Mouse (Mus musculus): ENCODE measurements around the gene Rbpj.

The Rbpj gene

DNA sequence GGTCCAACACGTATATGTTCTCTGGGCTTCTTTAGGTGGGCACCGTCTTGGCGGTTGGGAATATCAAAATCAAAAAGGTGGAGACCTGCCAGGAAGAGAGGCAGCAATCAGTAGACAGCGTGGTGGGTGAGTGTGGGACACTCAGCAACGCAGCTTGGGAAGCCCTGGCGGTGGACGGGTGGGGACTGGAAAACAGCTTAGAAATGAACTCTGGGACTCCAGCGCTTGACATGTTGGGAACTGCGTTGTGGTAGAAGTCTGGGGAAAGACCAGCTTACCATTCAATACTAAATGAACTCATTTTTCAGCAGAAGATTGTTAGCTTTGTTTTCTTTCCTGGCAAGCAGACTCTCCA is 3.8 kb downstream of the Rbpj start:
- no peak for DNase-seq

DNA sequence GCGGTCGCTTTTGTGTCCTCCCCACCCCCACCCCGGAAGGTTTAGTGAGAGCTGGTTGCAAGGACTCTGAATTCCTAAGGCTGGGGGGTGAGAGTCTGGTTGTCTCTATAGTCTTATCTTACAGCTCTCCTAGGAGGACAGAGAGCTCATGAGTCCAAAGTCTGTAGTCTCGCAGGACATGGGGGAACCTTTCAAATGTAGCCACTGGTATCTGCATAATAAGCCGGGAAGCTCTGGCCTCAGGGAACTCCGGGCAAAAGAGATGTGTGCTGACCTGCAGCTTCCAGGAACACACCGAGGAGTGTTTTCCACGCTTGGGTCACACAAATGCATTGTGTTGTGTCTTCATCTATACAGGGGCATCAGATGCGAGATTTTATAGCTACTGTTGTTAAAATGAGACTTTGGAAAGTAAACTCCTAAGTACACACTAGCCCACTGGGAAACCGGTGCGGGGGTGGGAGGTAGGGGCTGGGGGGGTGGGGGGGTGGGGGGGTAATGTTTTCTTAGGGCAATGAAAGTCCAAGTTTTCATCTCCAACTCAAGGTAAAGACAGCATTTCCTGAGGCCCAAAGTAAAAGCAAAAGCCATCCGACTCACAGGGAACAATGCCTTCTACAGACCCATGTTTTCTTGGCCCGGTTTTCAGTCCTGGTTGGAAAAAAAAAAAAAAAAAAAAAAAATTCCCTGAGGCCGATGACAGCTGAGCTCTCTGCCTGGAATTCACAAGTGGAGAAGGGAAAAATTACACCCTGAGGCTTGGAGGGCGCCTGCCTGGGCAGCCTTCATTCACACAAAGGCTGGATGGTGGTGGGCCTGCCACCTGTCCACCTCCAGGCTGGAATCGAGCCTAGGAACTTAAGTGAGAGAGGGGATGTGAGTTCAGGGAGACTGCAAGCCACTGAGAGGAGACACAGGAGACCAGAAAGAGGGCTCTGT is 4.5 kb downstream of the Rbpj start:
- no peak for DNase-seq

DNA sequence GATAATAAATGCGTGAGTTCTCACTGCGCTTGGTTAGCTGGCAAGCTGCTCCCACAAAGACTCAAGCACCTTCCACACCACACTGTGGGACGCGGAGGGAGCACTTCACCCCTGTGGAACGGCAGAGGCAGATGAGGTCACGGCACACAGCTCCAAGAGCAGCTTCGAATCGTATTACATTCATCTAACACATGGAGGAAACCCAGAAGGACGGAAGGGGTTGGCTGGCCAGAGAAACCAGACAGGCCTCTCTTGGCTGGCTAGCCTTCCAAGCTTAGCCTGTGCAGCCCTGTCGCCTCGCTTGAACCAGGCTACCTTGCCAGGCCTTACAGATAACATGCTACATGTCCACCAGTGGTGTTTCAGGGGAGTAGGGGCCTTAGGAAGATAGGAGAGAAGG is 6.5 kb downstream of the Rbpj start:
- DNase-seq: no peak

DNA sequence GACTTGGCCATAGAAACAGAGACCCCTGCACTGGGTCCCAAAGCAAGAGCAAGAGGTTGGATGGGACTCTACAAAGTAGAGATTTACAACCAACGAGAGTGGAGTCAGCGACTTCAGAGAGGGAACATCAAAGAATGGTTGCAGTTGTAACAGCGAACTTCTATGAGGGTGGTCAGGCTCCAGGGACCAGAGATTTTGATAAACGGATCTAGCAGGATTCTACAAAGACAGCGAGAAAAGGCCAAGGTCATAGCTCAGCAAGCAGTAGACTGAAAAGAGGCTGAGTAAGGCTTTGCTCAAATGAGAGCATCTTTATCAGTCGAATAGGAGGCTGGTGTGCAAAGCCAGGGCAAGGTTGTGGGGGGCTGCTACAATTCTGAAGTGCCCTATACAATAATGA is 13.2 kb downstream of the Rbpj start:
- no peak for DNase-seq

DNA sequence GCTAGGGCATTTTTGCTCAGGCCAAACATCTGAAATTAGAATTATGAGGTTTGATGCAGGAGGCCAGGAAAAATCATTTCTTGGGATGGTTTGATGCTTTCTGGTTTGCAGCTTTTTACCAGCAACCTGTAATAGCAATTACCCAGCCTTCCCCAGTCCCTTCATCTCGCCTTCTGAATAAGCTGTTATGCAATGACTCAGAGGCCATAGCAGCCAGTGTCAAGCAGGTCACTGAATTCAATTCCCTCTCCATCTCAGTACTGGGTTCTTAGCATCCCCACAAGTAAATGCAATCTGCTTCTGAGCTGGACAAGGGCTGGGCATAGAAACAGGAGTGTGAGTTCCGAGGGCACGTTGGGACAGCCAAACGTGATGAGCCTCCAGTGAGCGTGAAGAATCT is 13.9 kb downstream of the Rbpj start:
- no peak for DNase-seq

DNA sequence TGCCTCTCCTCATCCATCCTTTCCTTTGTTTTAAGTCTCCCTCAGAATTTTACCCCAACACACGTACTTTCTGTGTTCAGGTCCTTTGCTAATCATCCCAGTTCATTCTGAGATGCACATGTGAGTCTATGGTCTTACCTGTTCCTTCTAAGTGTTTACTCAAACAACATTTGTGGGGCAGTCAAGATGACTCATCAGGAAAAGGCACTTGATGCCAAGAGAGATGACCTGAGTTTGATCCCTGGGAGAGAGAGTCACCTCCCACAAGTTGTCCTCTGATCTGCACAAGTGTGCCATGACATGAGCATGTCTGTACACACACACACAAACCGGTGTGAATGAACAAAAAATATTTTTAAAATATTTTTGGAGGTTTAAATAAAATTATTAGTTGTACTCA is 15.1 kb downstream of the Rbpj start:
- DNase-seq: no peak

DNA sequence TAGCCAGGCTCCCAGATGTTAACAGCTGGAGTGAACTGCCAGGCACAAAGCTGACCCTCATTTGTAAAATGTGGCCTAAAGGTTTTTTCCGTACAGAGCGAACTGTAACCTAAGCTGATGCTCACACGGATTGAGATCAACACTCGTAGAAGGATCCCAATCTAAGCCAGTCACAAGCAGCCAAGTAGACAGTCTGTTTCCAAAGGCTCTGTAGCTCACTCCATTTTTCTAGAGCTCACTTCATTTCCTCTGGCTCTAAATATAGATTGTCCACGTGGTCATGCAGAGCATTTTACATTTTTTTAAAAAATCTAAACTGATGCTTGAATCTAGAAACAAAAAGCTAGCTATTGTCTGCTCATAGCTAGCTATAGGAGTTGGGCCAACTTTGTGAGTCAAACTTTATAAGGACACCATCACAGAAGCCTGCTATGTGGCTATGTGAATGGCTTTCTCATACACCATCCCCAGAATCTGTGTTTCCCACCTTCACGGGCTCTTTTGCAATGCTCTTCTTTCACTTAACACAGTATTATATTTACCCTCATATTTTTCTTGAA is 19.2 kb downstream of the Rbpj start:
- no peak for DNase-seq

DNA sequence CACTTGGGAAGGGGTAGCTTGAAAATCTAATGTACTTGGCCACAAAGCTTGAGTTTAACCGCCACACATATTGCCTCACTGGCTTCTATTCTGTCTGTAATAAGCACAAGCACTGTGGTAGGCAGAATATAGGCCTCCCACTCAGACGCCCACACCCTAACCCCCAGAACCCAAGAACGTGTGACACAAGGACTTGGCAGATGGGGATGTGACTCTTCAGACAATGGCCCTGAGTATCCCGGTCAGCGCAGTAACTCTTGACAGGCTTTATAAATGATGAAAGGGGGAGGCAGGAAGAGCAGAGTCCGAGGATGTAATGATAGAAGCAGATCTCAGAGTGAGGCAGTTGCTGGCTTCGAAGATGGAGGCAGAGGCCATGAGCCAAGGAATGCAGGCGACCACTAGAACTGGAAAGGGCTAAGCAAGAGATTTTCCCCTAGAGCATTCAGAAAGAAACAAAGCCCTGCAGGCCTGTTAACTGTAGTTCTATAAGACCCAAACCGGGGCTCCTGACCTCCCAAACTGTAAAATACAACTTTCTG is 20.1 kb downstream of the Rbpj start:
- no peak for DNase-seq

DNA sequence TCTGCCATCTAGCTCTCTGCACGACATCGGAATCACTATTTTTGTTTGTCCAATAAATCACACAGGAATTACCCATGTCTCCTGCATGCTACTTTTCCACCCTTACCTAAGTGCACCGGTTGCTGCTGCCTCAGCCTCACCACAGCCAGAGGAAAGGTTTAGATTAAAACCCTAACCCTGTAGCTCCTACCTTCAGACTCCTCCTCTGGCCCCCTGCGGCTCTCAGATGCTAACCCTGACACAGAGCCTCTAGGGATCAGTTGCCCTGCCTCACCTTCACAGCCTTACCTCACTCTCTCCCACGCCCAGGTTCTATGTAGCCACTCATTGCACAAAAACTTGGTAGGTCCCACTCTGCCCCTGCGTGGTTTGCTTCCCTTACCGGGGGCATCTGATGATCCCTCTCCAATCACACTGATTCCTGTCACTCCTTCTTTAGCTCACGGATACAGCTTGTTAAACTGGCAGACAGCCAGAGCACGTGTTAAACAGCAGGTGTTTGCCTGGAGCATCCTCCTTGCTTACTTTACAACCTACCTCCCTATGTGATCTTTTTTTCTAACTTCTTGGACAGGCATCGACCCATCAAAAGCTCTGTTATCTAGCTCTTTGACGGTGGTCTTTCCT is 21.1 kb downstream of the Rbpj start:
- no peak for DNase-seq

DNA sequence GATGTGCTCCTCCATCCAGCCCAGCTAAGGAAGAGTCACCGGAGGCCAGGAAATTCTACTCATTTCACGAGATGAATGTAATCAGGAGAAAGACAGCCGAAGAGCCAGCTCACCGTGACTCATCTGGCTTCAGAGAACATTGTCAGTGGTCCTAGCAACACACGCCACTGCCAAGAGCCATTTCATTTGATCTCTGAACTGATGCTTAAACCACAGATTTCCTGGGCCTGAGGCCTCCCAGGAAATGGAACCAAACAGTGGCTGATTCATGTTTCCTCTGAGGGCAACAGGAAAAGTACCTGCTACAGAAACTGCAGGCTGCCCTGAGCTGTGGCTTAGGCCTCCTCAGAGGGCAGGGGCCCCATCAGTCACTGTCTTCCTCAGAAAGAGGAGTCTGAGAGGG is 24.7 kb downstream of the Rbpj start:
- DNase-seq: peak; percentile 21

DNA sequence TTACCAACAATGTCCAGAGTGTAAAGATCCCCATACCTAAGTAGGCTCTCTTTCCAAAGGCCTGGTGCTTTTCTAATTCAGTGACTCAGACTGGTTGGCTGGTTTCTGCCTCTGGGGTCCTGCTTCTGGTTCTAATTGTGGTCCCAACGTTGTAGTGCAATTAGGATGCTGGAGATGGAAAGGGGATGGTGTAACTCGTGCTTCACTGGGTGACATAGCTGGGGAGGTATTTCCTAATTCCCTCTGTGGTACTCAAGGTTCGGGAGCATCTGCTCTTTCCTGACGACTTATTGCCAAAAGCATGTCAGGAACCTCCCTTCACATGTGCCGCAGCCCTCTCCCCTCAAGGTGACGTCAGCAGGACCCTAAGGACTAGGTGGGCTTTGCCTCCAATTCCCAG is 27.8 kb downstream of the Rbpj start:
- DNase-seq: no peak

DNA sequence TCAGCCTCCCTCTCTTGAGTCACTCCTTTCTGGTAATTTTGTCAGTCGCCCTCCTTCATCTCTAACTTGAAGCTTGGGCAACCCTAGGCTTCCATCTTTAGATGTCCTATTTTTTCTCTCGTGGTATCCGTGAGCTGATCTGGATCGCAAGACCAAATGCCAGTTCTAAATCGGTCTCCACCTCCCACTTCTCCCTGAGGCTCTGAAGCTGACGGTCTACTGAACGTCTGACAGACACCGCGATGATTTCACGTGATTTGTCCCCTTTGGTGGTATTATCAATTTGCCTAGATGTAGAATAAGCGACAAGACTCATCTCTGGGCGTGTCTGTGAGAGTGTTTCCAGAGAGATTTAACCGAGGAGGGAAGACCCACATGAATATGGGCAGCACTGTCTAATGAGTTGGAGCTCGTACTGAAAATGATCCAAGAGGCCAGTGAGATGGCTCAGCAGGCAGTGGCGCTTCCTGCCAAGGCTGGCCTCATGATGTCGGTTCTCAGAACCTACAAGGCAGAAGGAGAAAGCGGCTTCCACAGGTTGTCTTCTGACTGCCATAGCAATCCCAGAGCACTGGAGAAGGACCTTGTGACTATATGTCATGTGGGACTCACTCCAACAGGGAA is 28.7 kb downstream of the Rbpj start:
- DNase-seq: no peak

DNA sequence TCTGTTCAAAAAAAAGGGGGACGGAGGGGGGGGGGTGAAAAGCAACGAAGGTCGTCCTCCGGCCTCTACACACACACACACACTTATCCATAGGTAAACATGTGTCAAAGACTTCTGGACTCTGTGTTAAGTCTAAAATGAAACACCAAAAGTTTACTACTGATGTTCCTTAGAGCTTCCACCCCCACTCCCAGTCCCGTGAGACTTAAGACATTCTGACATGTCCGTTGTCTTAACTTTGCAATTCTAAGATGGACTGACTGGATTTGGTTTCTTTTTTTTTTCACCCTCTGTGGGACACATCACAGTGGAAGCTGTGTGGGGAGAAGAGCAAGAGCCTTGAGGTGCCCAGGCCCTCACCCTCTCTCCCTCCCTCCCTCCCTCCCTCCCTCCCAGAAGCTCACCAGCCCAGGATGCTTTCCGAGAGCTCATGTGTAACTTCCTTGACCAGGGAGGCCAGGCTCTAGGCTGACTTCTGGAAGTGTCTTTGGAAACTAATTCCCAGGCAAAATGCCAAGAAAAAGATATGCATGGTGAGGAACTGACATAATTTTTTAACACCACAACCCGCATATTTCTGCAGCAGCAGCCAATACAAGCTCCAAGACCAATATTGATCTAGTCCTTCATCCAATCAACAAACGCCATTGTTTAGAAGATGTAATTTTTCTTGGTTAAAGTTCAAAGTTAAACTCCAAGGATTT is 31.0 kb downstream of the Rbpj start:
- peak; percentile 31 for DNase-seq

DNA sequence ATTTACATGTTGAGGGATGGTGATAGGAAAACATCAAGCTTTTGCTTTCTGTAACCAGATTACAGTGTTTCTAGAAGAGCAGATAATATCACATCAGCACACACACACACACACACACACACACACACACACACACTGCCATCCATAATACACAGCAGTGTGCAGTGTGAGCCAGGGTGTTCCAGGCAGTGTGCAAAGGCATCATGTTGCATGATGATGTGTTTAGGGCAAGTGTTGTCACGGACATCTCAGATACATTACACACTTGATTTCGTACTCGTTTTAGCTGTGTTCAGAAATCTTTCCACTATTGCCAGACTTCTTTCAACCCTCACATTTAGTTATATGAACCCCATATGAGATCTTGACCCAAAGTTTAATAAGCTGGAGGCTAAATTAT is 33.6 kb downstream of the Rbpj start:
- no peak for DNase-seq

DNA sequence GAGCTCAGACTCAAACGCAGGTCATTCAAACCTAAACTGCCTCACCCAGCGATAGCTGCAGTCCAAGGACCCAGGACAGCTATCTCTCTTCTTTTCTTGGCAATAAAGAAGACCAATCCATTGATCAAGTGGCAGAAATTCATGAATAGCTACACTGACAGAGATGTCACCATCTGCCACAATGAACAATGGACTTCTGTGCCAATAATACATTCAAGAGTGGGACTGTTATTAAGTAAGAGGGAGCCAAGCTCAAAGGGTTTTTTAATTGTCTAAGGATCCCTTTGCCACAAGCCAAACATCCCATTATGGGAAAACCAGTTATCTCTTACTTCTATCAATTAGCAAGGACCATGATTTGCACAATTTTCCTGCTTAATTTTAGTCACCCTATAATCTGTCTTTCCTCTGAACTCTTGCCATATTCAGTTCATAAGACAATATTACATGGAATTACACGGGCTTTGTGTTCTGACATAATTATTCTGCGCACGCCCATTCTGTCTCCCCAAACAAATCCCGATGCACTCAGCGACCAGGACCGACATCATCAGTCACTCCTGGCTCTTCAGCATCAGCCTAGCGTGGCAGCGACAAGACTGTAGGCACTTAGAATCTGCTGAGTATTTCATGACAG is 34.7 kb downstream of the Rbpj start:
- DNase-seq: no peak

DNA sequence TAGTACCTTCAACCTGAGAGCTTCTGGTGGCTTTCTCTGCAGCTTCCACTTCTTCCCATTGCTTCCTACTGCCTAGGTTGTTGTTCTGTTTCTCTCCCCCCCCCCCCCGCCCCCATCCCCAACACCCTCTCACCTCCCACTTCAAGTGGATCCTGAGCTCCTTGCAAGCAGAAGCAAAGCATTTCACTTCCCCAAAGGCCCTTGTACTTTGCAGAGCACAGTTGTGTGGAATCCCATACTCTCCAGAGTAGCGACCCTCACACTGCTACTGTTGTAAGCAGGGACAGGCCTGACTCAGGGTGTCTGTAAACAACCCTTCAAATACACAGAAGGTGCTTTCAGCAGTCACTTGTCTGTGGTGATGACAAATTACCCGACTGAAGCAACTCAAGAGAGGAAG is 37.3 kb downstream of the Rbpj start:
- no peak for DNase-seq

DNA sequence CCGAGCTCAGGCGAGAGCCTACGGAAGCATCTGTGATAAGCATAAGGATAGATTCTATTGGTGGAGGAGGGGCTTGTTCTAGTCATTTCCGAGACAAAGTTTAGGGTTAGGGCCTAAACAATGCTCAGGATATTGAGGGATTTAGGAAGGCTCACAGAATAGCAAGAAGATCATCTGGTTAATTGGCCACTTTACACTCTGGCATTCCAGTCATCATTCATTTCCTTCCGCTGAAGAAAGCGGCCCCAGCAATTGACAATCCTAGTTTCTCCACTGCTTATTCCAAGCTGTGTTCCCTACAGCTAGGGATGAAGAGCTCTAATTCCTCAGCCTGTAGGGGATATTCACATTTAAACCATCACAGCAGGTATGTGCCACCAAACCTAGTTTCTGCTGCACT is 39.8 kb downstream of the Rbpj start:
- DNase-seq: no peak

DNA sequence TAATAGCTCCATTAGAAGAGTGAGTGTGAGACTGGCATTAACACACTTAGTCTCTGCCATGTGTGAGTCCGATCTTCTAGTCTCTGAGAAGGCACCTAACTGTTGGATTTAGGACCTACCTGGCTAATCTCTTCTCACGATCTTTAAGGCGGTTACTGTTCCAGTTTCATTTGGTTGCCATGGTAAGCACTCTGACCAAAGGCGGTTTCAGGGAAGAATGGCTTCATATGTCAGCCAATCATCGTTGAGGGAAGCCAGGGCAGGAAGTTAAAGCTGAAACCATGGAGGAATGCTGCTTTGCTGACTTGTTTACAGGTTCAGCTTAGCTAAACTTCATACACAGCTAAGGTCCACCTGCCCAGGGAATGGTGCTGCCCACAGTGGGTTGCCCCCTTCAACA is 41.4 kb downstream of the Rbpj start:
- DNase-seq: no peak

DNA sequence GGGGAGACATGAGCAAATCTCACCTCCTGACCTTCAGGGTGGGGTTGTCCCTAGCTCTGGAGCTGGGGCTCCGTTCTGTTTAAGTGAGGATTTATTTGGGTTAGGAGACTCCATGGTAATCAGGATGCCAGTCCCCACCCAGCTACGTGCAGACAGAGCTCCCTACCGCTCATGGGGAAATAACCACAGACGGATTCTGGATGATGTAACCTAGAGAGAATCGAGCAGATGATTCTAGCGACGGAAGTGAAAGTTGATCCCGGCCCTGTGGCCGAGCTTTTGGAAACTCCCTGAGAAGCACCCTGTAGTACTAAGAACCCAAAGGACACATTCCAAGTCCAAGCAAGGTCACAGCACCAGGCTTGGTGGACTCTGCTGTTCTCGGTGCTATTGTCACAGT is 43.5 kb downstream of the Rbpj start:
- peak; percentile 58 for DNase-seq

DNA sequence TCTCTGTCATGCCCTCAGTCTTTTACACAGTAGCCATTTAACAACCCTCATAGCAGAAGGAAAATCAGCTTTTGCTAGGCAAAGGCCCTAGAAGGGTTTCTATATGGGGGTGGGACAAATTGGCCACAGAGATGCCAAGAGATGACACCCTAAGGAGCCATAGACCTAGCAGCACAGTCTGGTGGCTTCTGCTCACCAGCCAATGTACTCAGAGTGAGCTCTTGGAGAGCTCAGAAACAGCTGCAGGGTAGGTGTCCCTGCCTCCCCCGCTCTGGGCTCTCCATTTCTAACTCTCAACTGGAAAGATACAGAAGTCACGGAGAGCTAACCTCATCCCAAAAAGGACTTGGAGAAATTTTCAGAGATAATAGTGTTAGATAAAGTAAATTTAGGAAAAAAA is 44.0 kb downstream of the Rbpj start:
- DNase-seq: no peak

DNA sequence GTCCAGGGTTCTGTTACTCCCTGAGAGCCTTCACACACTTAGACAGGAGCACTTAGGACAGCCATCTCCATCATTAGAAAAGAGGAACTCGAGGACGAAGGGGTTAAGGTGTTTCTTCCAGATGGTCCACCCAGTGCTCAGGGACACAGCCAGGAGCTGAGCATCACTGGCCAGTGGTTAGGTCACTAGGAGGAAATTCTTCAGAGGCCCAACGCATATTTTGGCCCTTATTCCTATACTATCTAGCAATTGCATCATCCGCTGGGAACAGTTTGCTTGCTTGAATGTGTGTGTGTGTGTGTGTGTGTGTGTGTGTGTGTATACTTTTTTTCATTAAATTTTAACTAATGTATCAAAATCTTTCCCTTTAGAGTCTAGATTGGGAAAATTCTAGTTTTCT is 45.5 kb downstream of the Rbpj start:
- DNase-seq: no peak

DNA sequence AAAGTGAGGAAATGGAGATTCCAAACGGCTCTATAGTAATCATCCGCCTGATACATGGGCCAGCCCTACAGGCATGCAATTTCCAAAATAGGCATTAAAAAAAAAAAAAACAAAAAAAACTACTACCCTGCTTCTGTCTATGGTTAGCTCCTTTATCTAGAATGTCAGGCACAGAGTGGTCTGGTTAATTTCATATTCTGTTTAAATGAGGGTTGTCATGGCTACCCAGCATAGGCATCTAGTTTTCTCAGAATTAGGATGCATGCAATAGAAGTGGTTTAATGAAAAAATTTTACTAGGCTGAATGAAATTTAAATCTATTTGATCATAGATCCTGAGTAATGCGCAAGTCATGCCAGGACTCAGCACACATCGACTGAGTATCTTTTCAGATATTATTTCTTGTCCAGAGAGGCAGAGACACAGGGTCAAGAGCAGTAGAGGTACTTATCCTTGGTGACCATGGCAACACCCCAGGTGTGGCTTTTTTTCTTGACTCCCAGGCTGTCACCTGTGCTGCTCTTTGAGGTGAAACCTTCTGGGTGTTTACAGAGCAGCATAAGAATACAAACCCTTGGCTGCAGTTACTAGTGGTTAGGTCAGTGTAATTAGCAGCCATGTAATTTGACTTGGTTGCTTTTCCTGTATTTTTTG is 49.1 kb downstream of the Rbpj start:
- DNase-seq: peak; percentile 63

All from lung, postnatal 36 days (tissue).